Mouse (Mus musculus) neural tube, embryonic 15.5 days (tissue): ENCODE measurements around the gene Dgat2. TPM values are rescaled to one million over a fixed set of nuclear protein-coding genes. Genes with fewer than 3 reads are reported as not detected.
A peak's percentile ranks its signal among the peaks of the same experiment; 100 is the strongest.

ENCODE experiments used
- ATAC-seq: fragments of 200-750 bp; cut with Nextera tagmentation; 2 replicates; pipeline ENCODE4 v1.8.0; 2017; ENCODE audit warnings: mild to moderate bottlenecking, moderate TSS enrichment, moderate library complexity; ENCODE audit not compliant: low FRiP score
- H3K27ac ChIP-seq: fragments of 300-500 bp; sonication (generic); replicated peaks from 2 replicates; pipeline ENCODE4 v1.5.1; 2015; ENCODE audit warnings: mild to moderate bottlenecking, inconsistent platforms
- H3K27me3 ChIP-seq: fragments of 300-500 bp; sonication (generic); replicated peaks from 2 replicates; pipeline ENCODE4 v1.6.1; 2015; ENCODE audit warnings: inconsistent platforms
- H3K36me3 ChIP-seq: fragments of 300-500 bp; sonication (generic); 2 replicates; pipeline ENCODE4 v1.6.1; 2015; ENCODE audit warnings: inconsistent platforms
- H3K4me1 ChIP-seq: fragments of 300-500 bp; sonication (generic); 2 replicates; pipeline ENCODE4 v1.6.1; 2015; ENCODE audit warnings: inconsistent platforms
- H3K4me2 ChIP-seq: fragments of 300-500 bp; sonication (generic); 2 replicates; pipeline ENCODE4 v1.6.1; 2015; ENCODE audit warnings: inconsistent platforms, mild to moderate bottlenecking, moderate library complexity
- H3K4me3 ChIP-seq: fragments of 300-500 bp; sonication (generic); replicated peaks from 2 replicates; pipeline ENCODE4 v1.5.1; 2015; ENCODE audit warnings: mild to moderate bottlenecking, inconsistent platforms
- H3K9ac ChIP-seq: fragments of 300-500 bp; sonication (generic); replicated peaks from 2 replicates; pipeline ENCODE4 v1.6.1; 2015; ENCODE audit warnings: mild to moderate bottlenecking, inconsistent platforms
- H3K9me3 ChIP-seq: fragments of 300-500 bp; sonication (generic); replicated peaks from 2 replicates; pipeline ENCODE4 v1.6.1; 2016; ENCODE audit warnings: inconsistent platforms
- WGBS: fragments of 180-500 bp; shearing (Covaris S2); methylation state at CpG from one replicate; pipeline ENCODE4 v1.1.7; 2015; ENCODE audit warnings: mixed read lengths; 5-methylcytosine and 5-hydroxymethylcytosine counted together
- polyA plus RNA-seq: library from polyadenylated mRNA; unstranded; fragments of >200 nt; fragmentation: Nextera tagmentation; extraction: Ambion mirVana; gene quantifications from 2 replicates; pipeline ENCODE4 v1.2.1, GENCODE M21; 2015

Dgat2 gene
- polyA plus RNA-seq, 1 experiment from 2014 or later = 23.1 TPM

DNA sequence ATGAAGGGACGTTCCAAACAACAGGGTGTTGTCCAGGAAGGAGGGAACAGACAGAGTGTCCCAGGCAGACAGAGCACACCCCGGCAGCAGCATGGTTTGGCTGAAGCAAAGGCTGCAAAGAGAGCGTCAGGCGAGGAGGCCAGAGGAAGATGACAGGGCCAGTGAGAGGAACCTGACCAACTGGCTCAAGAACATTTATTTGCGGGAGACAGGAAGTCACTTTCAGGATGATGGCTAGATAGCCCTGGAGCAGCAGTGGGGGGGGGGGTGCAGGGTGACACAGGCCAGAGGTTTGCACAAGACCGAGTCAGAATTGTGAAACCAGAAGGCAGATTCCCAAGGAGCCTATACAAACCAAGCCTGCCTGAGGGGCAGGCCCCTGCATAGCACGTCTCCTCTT lies 36.5 kb downstream of the Dgat2 start:
- H3K4me3 ChIP-seq = no peak overlapping the region
- ATAC-seq = no peak
- H3K9me3 ChIP-seq = no peaks in the 10 kb centered on the region
- no peaks in the 10 kb centered on the region for H3K27me3 ChIP-seq
- H3K9ac ChIP-seq = no peak overlapping the region
- H3K4me2 ChIP-seq = no peak overlapping the region
- no peaks in the 10 kb centered on the region for H3K36me3 ChIP-seq
- H3K27ac ChIP-seq = no peak overlapping the region
- peaks cover 12% of the 10 kb centered on the region for H3K4me1 ChIP-seq
- WGBS = 63% methylated on average over 7 of the region's 7 CpGs

DNA sequence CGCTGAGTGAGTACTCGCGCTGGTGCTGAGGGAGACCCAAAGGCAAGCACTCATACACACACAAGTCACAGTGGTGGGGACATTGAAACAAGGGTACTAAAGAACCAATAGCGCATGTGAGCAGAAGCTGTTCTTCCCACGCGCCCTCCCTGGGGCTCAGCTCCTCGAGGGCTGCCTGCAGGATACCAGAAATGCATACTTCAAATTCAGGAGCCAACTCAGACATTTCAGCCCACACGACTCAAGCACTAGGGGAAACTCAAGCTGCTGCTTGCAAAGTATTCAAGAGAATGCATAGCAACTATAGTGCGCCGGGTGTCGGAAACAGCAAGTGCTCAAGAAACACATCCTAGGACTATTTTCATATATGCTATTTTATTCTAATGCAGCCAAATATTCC lies 37.9 kb downstream of the Dgat2 start:
- H3K4me1 ChIP-seq = peaks cover 18% of the 10 kb centered on the region
- no peaks in the 10 kb centered on the region for H3K27me3 ChIP-seq
- 75% methylated on average over 11 of the region's 11 CpGs for WGBS
- H3K4me3 ChIP-seq = no peak overlapping the region
- no peak overlapping the region for H3K4me2 ChIP-seq
- no peak for ATAC-seq
- H3K9ac ChIP-seq = no peak overlapping the region
- H3K27ac ChIP-seq = no peak overlapping the region
- no peaks in the 10 kb centered on the region for H3K9me3 ChIP-seq
- H3K36me3 ChIP-seq = no peaks in the 10 kb centered on the region

DNA sequence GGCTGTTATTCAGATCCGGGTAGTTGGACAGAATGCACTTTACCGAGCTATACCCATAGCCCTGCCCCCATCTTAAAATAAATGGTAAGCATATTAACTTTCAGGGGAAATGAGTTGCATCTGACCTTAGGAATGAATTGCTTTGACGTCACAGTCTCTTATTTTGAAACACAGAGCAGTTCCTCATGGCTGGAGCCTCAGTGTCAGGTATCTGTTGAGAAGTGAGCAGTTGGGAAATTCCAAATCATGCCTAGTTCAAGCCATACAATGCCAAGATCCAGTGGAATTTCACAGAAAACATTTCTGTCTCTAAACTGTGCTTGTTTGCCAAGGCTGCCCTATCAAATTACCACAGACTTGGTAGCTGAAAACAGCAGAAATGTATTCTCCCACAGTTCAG lies 39.3 kb downstream of the Dgat2 start:
- Histone ChIP-seq H3K4me2 (no peak overlapping the region), H3K9me3 (no peaks in the 10 kb centered on the region), H3K9ac (no peak overlapping the region), H3K27me3 (no peaks in the 10 kb centered on the region), H3K4me3 (no peak overlapping the region), H3K4me1 (peaks cover 29% of the 10 kb centered on the region), H3K27ac (no peak overlapping the region), H3K36me3 (no peaks in the 10 kb centered on the region)
- WGBS = 81% methylated on average over 3 of the region's 3 CpGs
- no peak for ATAC-seq

DNA sequence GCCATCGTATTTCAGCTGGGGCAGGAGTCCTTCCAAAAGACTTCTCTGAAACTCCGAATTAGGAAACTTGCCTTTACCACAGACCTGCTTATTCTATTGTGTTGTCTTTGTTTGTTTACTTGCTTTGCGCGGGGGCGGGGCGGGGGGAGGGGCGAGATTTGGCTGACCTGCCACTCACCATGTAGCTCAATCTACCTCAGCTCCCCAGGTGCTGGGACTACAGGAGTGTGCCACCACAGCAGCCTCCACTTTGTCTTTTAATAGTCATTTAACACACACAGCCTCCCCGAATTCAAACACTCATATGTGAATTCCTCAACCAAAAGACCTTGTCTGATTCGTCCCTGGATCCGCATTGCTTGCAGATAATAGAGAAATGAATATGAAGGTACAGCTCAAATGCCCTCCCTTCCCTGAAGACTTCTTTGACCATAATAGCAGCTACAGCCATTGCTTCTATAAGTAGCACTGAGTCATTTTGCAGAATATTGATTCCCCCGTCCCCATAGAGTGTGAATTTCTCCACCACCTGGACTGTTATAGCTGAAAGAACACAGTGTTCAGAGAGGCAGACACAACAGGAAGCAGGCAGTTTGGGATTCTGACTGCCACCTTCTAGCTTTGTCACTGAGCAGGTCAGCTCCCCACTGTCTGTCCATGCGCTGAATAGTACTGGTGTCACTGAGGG lies 40.5 kb downstream of the Dgat2 start:
- Histone ChIP-seq H3K9me3 (no peaks in the 10 kb centered on the region), H3K27me3 (no peaks in the 10 kb centered on the region), H3K4me1 (peaks cover 29% of the 10 kb centered on the region), H3K36me3 (no peaks in the 10 kb centered on the region), H3K4me2 (peak overlapping the region; percentile 77), H3K9ac (peak overlapping the region; percentile 36), H3K27ac (peak overlapping the region; percentile 95), H3K4me3 (peak overlapping the region; percentile 99)
- no peak for ATAC-seq
- 29% methylated on average over 12 of the region's 12 CpGs for WGBS

GRCm38 (mm10) chr7:99140984-99141918 lies 41.3 kb downstream of the Dgat2 start, which contains the start of gene Uvrag:
TSS of gene Uvrag (minus strand) at chr7:99141141.
- WGBS = under 1% methylated on average over 51 of the region's 51 CpGs
- H3K9ac ChIP-seq = peak within 1 kb of the TSS; percentile 92
- H3K4me1 ChIP-seq = peaks cover 29% of the 10 kb centered on the region
- no peaks in the 10 kb centered on the region for H3K36me3 ChIP-seq
- no peaks in the 10 kb centered on the region for H3K9me3 ChIP-seq
- H3K4me3 ChIP-seq = peak within 1 kb of the TSS; percentile 99
- H3K4me2 ChIP-seq = peak within 1 kb of the TSS; percentile 77
- peak within 1 kb of the TSS; percentile 95 for H3K27ac ChIP-seq
- ATAC-seq = peak; percentile 98
- no peaks in the 10 kb centered on the region for H3K27me3 ChIP-seq

GRCm38 (mm10) chr7:99140511-99140910 lies 42.0 kb downstream of the Dgat2 start:
- 0% methylated on average over 38 of the region's 39 CpGs for WGBS
- H3K9ac ChIP-seq = peak overlapping the region; percentile 92
- ATAC-seq = peak; percentile 18
- no peaks in the 10 kb centered on the region for H3K9me3 ChIP-seq
- peak overlapping the region; percentile 77 for H3K4me2 ChIP-seq
- H3K27me3 ChIP-seq = no peaks in the 10 kb centered on the region
- H3K36me3 ChIP-seq = no peaks in the 10 kb centered on the region
- H3K27ac ChIP-seq = peak overlapping the region; percentile 95
- peaks cover 29% of the 10 kb centered on the region for H3K4me1 ChIP-seq
- H3K4me3 ChIP-seq = peak overlapping the region; percentile 99

GRCm38 (mm10) chr7:99139841-99140491 lies 42.6 kb downstream of the Dgat2 start:
- ATAC-seq = no peak

DNA sequence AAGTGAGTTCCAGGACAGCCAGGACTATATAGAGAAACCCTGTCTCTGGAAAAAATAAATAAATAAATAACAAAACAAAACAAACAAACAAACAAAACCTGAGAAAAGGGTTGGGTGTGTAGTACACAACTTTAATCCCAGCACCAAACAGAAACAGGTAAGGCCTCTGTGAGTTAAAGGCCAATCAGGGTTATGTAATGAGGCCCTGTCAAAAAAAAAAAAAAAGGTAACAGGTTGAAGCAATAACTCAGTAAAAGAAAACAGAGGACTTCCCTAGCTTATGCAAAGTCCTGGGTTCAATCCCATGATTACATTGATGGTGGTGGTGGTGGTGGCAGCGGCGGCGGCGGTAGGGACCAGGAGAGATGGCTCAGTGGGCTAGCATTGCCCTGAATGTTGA lies 45.0 kb downstream of the Dgat2 start:
- Histone ChIP-seq H3K9ac (no peak overlapping the region), H3K27me3 (no peaks in the 10 kb centered on the region), H3K4me2 (no peak overlapping the region), H3K4me3 (no peak overlapping the region), H3K36me3 (no peaks in the 10 kb centered on the region), H3K9me3 (no peaks in the 10 kb centered on the region), H3K27ac (no peak overlapping the region), H3K4me1 (peaks cover 27% of the 10 kb centered on the region)
- WGBS = 100% methylated on average over 4 of the region's 4 CpGs
- no peak for ATAC-seq

More at GRCm38 (mm10) chr7:99139841-99140491, 42.6 kb downstream of the Dgat2 start:
- peak overlapping the region; percentile 99 for H3K4me3 ChIP-seq
- H3K9me3 ChIP-seq = no peaks in the 10 kb centered on the region
- H3K27me3 ChIP-seq = no peaks in the 10 kb centered on the region
- peak overlapping the region; percentile 95 for H3K27ac ChIP-seq
- H3K9ac ChIP-seq = peak overlapping the region; percentile 92
- H3K4me1 ChIP-seq = peaks cover 29% of the 10 kb centered on the region
- WGBS = 2% methylated on average over 13 of the region's 13 CpGs
- H3K4me2 ChIP-seq = peak overlapping the region; percentile 77
- H3K36me3 ChIP-seq = no peaks in the 10 kb centered on the region

GRCm38 (mm10) chr7:99136789-99137188 lies 45.7 kb downstream of the Dgat2 start:
- Histone ChIP-seq H3K27ac (no peak overlapping the region), H3K4me3 (no peak overlapping the region), H3K9me3 (no peaks in the 10 kb centered on the region), H3K36me3 (no peaks in the 10 kb centered on the region), H3K27me3 (no peaks in the 10 kb centered on the region), H3K4me2 (no peak overlapping the region), H3K4me1 (peaks cover 19% of the 10 kb centered on the region), H3K9ac (no peak overlapping the region)
- 48% methylated on average over 6 of the region's 6 CpGs for WGBS
- ATAC-seq = no peak

DNA sequence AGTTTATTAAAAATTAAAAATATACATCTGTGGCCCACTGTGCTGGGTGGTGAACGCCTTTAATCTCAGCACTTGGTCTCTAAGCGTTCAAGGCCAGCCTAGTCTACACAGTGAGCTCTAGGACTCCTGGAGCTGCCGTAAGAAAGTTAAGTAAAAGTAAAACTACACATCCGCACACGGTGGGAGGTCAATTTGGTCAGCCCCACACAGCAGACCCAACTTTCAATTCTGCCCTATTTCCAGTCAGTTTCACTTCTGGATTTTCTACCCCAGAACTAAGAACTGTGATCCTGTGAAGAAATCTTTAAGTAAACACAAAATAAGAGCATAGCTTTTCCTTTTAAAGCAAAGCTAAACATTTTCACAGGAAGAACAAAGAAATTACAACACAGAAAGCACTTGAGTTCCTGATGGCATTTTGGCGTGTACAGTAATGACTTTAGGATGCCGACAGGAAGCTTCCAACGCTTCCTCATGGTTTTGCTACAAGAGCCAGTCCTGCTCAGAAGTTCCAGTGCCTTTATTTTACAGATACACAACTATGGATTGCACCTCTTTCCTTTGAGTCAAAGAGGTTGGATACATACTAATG lies 48.6 kb downstream of the Dgat2 start:
- no peaks in the 10 kb centered on the region for H3K27me3 ChIP-seq
- no peaks in the 10 kb centered on the region for H3K36me3 ChIP-seq
- H3K4me3 ChIP-seq = no peak overlapping the region
- ATAC-seq = no peak
- H3K9ac ChIP-seq = no peak overlapping the region
- peaks cover 5% of the 10 kb centered on the region; the same call in 1 of the 2 replicates for H3K4me1 ChIP-seq
- H3K9me3 ChIP-seq = no peaks in the 10 kb centered on the region
- WGBS = 90% methylated on average over 8 of the region's 8 CpGs
- no peak overlapping the region for H3K4me2 ChIP-seq
- H3K27ac ChIP-seq = no peak overlapping the region

GRCm38 (mm10) chr7:99132597-99132996 lies 49.9 kb downstream of the Dgat2 start:
- no peak overlapping the region for H3K9ac ChIP-seq
- H3K4me1 ChIP-seq = peaks cover 4% of the 10 kb centered on the region
- no peaks in the 10 kb centered on the region for H3K27me3 ChIP-seq
- no peaks in the 10 kb centered on the region for H3K36me3 ChIP-seq
- no peak overlapping the region for H3K4me3 ChIP-seq
- H3K9me3 ChIP-seq = no peaks in the 10 kb centered on the region
- ATAC-seq = no peak
- 87% methylated on average over 9 of the region's 9 CpGs for WGBS
- H3K4me2 ChIP-seq = no peak overlapping the region
- H3K27ac ChIP-seq = peak overlapping the region; percentile 33; the same call in 1 of the 2 replicates
